Mouse (Mus musculus) embryonic facial prominence, embryonic 10.5 days (tissue): Measurements from ENCODE around the gene Btbd10. TPM values are rescaled to one million over a fixed set of nuclear protein-coding genes. Genes with fewer than 3 reads are reported as not detected.

ENCODE experiments used
- DNase-seq: peaks from one replicate; pipeline ENCODE4 v3.0.0-alpha.2; 2017; ENCODE audit warnings: low spot score
- H3K27ac ChIP-seq: fragments of 300-500 bp; sonication (generic); replicated peaks from 2 replicates; pipeline ENCODE4 v1.5.1; 2016; ENCODE audit warnings: mild to moderate bottlenecking
- H3K27me3 ChIP-seq: fragments of 300-500 bp; sonication (generic); replicated peaks from 2 replicates; pipeline ENCODE4 v1.6.1; 2016; ENCODE audit warnings: low read depth, mild to moderate bottlenecking; ENCODE audit not compliant: poor library complexity, severe bottlenecking
- H3K36me3 ChIP-seq: fragments of 300-500 bp; sonication (generic); replicated peaks from 2 replicates; pipeline ENCODE4 v1.6.1; 2016; ENCODE audit warnings: mild to moderate bottlenecking, moderate library complexity
- H3K4me1 ChIP-seq: fragments of 300-500 bp; sonication (generic); 2 replicates; pipeline ENCODE4 v1.6.1; 2016
- H3K4me3 ChIP-seq: fragments of 300-500 bp; sonication (generic); 2 replicates; pipeline ENCODE4 v1.5.1; 2016; ENCODE audit warnings: mild to moderate bottlenecking, moderate library complexity
- H3K9me3 ChIP-seq: fragments of 300-500 bp; sonication (generic); 2 replicates; pipeline ENCODE4 v1.6.1; 2016; ENCODE audit warnings: mild to moderate bottlenecking
- WGBS: fragments of 180-500 bp; shearing (Covaris S2); methylation state at CpG from one replicate; pipeline ENCODE4 v1.1.7; 2016; 5-methylcytosine and 5-hydroxymethylcytosine counted together
- polyA plus RNA-seq: library from polyadenylated mRNA; unstranded; fragments of >200 nt; fragmentation: Nextera tagmentation; extraction: Ambion mirVana; gene quantifications from 2 replicates; pipeline ENCODE4 v1.2.1, GENCODE M21; 2016

Gene Btbd10
- polyA plus RNA-seq, 1 experiment from 2014 or later: 26.1 TPM

DNA sequence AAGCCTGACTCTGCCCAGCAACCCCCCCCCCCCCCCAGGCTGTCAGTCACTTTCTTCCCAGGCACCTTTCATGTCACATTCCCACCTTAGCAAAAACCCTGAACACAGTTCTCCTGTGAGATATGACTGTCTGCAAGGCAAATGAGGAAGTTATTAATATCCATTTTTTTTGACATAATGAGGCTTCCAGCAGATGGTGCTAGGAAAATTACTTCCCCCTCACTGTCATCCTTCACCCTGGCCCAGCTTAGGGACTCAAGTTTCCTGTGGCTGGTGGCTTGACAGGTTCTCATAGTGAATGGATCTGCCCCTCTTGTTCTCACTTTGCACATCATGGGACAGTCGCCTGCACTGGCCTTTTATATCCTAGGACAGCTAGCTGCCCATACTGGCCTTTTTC, 80.0 kb downstream of the Btbd10 start:
- Histone ChIP-seq H3K27me3 (no peaks in the 10 kb centered on the region), H3K4me3 (no peak overlapping the region), H3K36me3 (no peaks in the 10 kb centered on the region), H3K27ac (no peak overlapping the region), H3K4me1 (peaks cover 16% of the 10 kb centered on the region), H3K9me3 (no peaks in the 10 kb centered on the region)
- 65% methylated on average over 1 of the region's 1 CpGs for WGBS
- DNase-seq: no peak

GRCm38 (mm10) chr7:113285405-113285804, 83.8 kb downstream of the Btbd10 start:
- Histone ChIP-seq H3K9me3 (no peaks in the 10 kb centered on the region), H3K27me3 (no peaks in the 10 kb centered on the region), H3K27ac (no peak overlapping the region), H3K4me1 (peaks cover 9% of the 10 kb centered on the region), H3K4me3 (no peak overlapping the region), H3K36me3 (no peaks in the 10 kb centered on the region)
- DNase-seq: no peak
- WGBS: 92% methylated on average over 2 of the region's 2 CpGs

GRCm38 (mm10) chr7:113279246-113279645, 89.9 kb downstream of the Btbd10 start:
- Histone ChIP-seq H3K27me3 (no peaks in the 10 kb centered on the region), H3K27ac (no peak overlapping the region), H3K9me3 (no peaks in the 10 kb centered on the region), H3K4me3 (no peak overlapping the region), H3K36me3 (no peaks in the 10 kb centered on the region), H3K4me1 (peaks cover 8% of the 10 kb centered on the region)
- DNase-seq: no peak
- 75% methylated on average over 2 of the region's 2 CpGs for WGBS

- no peak for DNase-seq
Measured at GRCm38 (mm10) chr7:113278493-113278892, 90.7 kb downstream of the Btbd10 start.

GRCm38 (mm10) chr7:113277245-113277644, 91.9 kb downstream of the Btbd10 start:
- no peak overlapping the region for H3K27ac ChIP-seq
- peaks cover 8% of the 10 kb centered on the region for H3K4me1 ChIP-seq
- H3K4me3 ChIP-seq: no peak overlapping the region
- 74% methylated on average over 2 of the region's 2 CpGs for WGBS
- no peaks in the 10 kb centered on the region for H3K9me3 ChIP-seq
- H3K27me3 ChIP-seq: no peaks in the 10 kb centered on the region
- DNase-seq: no peak
- H3K36me3 ChIP-seq: no peaks in the 10 kb centered on the region

More at GRCm38 (mm10) chr7:113278493-113278892, 90.7 kb downstream of the Btbd10 start:
- Histone ChIP-seq H3K27ac (no peak overlapping the region), H3K36me3 (no peaks in the 10 kb centered on the region), H3K4me1 (peaks cover 8% of the 10 kb centered on the region), H3K27me3 (no peaks in the 10 kb centered on the region), H3K4me3 (no peak overlapping the region), H3K9me3 (no peaks in the 10 kb centered on the region)
- WGBS: 79% methylated on average over 4 of the region's 4 CpGs

DNA sequence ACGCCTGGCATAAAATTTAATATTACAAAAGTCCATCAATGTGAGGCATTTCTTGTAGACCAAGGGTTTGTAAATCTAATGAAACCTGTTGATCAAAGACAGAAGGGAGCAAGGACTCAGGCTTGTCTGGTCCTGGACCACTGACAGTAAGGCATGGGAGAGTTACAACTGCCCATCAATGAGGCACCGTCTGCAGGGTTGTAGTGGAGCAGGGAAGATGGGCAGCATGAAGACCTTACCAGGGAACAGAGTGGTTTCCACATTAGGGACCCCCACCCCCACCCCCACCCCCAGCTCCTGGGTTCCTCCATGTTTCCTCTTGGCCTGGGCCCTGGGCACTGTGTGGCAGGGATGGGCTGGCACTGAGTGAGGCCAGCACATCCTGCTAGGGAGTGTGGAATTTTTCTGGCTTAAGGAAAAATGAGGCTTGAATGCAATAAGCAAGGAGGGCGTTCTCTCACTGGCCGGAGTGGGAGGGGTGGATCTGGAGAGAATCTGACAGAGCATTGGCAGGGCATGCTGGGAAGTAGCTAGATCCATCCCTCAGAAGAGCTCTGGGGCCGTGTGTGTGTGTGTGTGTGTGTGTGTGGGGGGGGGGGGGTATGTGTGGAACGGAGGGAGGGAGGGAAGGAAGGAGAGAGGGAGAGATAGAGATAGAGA, 96.7 kb downstream of the Btbd10 start:
- Histone ChIP-seq H3K27ac (no peak overlapping the region), H3K4me1 (0 out of 2 replicates have a peak, but pooled peaks cover 6% of the 10 kb centered on the region), H3K9me3 (no peaks in the 10 kb centered on the region), H3K4me3 (no peak overlapping the region), H3K27me3 (no peaks in the 10 kb centered on the region), H3K36me3 (no peaks in the 10 kb centered on the region)
- 79% methylated on average over 6 of the region's 6 CpGs for WGBS
- no peak for DNase-seq

GRCm38 (mm10) chr7:113270991-113271390, 98.2 kb downstream of the Btbd10 start:
- Histone ChIP-seq H3K27ac (no peak overlapping the region), H3K4me1 (0 out of 2 replicates have a peak, but pooled peaks cover 6% of the 10 kb centered on the region), H3K4me3 (no peak overlapping the region), H3K36me3 (no peaks in the 10 kb centered on the region), H3K9me3 (no peaks in the 10 kb centered on the region), H3K27me3 (no peaks in the 10 kb centered on the region)
- 77% methylated on average over 2 of the region's 2 CpGs for WGBS
- no peak for DNase-seq

DNA sequence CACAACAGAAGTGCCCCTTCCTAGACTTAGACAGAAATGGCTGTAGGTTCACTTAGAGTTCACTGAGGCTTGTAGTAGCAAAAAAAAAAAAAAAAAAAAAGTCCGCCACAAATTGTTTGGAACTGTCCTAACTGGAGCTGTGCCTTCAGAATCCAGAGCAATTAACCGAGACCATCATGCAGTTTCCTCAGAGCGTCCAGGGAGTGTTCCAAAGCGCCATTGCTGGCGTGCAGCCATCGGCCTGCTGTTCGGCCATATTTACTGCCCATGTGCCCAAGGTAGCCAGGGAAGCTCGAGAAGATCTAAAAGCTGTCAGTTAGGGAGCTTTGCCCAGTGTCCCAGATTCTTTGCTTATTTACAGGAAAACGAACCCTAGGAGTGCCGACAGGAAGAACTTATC, 98.6 kb downstream of the Btbd10 start:
- H3K27me3 ChIP-seq: no peaks in the 10 kb centered on the region
- 0 out of 2 replicates have a peak, but pooled peaks cover 6% of the 10 kb centered on the region for H3K4me1 ChIP-seq
- DNase-seq: no peak
- no peak overlapping the region for H3K4me3 ChIP-seq
- H3K36me3 ChIP-seq: no peaks in the 10 kb centered on the region
- no peaks in the 10 kb centered on the region for H3K9me3 ChIP-seq
- no peak overlapping the region for H3K27ac ChIP-seq
- 84% methylated on average over 10 of the region's 10 CpGs for WGBS

GRCm38 (mm10) chr7:113269921-113270320, 99.3 kb downstream of the Btbd10 start:
- Histone ChIP-seq H3K4me1 (peaks cover 11% of the 10 kb centered on the region), H3K36me3 (no peaks in the 10 kb centered on the region), H3K27me3 (no peaks in the 10 kb centered on the region), H3K27ac (no peak overlapping the region), H3K9me3 (no peaks in the 10 kb centered on the region), H3K4me3 (no peak overlapping the region)
- DNase-seq: no peak
- WGBS: 73% methylated on average over 3 of the region's 3 CpGs

DNA sequence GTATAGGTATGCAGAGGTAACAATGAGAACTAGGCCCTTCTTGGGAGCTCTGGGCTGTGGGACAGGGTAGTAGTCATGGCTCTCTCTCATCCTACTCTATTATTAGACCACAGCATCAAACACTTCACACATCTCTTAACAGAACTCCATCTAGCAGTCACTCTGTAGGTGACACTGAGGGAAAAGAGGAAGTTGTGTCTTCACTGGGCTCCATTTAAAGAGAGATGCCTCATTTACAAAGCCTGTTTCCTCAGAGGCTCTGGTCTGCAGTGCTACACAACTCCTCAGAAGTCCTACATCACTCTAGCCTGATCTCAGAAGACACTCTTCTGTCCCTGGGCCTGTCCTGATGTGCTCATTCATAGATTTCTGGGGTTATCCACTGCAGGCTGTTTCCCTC, 100.1 kb downstream of the Btbd10 start:
- Histone ChIP-seq H3K36me3 (no peaks in the 10 kb centered on the region), H3K4me1 (peaks cover 18% of the 10 kb centered on the region), H3K27me3 (no peaks in the 10 kb centered on the region), H3K4me3 (no peak overlapping the region), H3K27ac (no peak overlapping the region), H3K9me3 (no peaks in the 10 kb centered on the region)
- no peak for DNase-seq

GRCm38 (mm10) chr7:113268287-113268686, 100.9 kb downstream of the Btbd10 start:
- Histone ChIP-seq H3K9me3 (no peaks in the 10 kb centered on the region), H3K27ac (no peak overlapping the region)
- WGBS: 82% methylated on average over 9 of the region's 9 CpGs

More at GRCm38 (mm10) chr7:113268287-113268686, 100.9 kb downstream of the Btbd10 start:
- no peaks in the 10 kb centered on the region for H3K27me3 ChIP-seq
- no peak overlapping the region for H3K4me3 ChIP-seq
- no peaks in the 10 kb centered on the region for H3K36me3 ChIP-seq
- DNase-seq: peak; percentile 53
- H3K4me1 ChIP-seq: peaks cover 21% of the 10 kb centered on the region
